Mouse (Mus musculus) CD4-positive, CD25-positive, alpha-beta regulatory T cell, adult 4 months (primary cell): ENCODE measurements around the gene Olfr830. TPM values are rescaled to one million over a fixed set of nuclear protein-coding genes. Genes with fewer than 3 reads are reported as not detected.
"Not testable (repeated sequence)": the region's sequence is repeated elsewhere in the genome, so short reads cannot be mapped to it uniquely, and the experiment has no call there.

Experiments used
- ATAC-seq: one replicate; pipeline ENCODE4 v1.8.0; 2017
- polyA plus RNA-seq, 2 experiments: library from polyadenylated mRNA; unstranded; fragments of 100-300 nt; shearing (Covaris generic); gene quantifications; one replicate each; pipeline ENCODE4 v1.2.1; 2017

Olfr830 gene
- not detected for polyA plus RNA-seq

DNA sequence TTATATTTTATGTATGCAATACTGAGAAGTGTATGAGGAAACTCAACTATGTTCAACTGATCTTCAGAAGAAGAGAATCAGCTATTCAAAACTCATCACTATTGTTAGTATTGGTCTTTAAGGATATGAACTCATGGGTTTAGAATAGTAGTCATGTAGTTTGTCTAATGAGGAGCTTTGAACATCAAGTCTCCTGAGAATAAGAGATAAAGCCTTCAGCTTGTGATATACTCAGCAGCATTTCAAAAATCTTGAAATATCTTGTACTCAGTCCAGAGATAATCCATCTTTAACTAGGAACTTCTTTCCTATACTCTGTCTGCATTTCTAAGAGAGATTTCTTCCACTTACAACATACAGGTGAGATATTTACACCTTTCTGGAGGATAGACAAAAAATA is at the start of gene Olfr830:
Olfr830 (plus strand) TSS at position 301 of the 400 bp plus-strand sequence.
- ATAC-seq, result no peak

- ATAC-seq, result no peak
These were observed 19.9 kb upstream of the Olfr830 start, which contains the start of gene Olfr829 for GRCm38 (mm10) chr9:18854633-18855032. Gene Olfr829, plus strand, starts transcription at chr9:18854933.

DNA sequence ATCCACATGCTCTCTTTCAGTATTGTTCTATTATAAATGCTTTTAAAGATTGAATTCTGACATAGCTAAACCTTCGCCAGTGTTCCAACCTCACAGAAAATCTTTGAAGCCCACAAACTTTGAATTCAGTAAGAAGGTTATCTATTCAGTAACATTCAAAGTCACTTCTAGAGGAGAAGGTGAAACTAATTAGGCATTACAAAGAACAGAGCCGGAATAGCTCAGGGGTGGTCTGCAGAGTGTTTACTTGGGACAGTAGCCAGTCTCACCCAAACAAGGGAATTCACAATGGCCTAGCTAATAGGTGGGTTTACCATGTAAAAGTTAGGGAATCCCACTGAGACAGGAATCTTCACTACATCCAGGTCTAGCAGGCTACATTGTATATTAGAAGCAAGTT is 33.2 kb downstream of the Olfr830 start:
- ATAC-seq, result not testable (repeated sequence)

DNA sequence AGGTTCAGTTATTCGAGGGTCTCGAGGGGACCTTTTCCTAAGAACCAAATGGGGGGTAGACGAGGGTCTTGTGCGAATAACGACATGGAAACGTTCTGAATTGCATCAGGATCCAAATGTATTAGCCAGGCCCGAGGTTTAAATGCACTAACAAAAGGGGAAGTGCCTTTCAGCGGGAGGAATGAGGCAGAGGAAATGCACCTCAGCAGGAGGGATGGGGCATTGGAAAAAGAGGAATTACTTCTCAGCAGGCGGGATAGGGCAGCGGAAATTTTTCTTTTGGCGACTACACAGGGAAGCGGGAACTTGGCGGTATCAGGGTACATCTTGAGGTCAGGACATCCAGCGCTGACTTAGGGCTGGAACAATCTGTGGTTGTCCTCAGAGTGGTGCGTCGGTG is 53.4 kb downstream of the Olfr830 start:
- ATAC-seq, result not testable (repeated sequence)

Other genes with a start within 250 kb of the Olfr830 start
- gene Muc16, start 200.2 kb upstream of the Olfr830 start, polyA plus RNA-seq, result 1 to 10 TPM in 1 of 2 experiments, under 1 TPM in 1; 0.78 to 1.6 TPM
- gene Olfr24, start 110.7 kb upstream of the Olfr830 start, polyA plus RNA-seq, result not detected
- not detected for gene Olfr828, start 55.2 kb upstream of the Olfr830 start, polyA plus RNA-seq
- not detected for gene Olfr829, start 19.8 kb upstream of the Olfr830 start, polyA plus RNA-seq
- gene Olfr832, start 62.4 kb downstream of the Olfr830 start, polyA plus RNA-seq, result not detected
- gene Olfr834, start 113.3 kb downstream of the Olfr830 start, polyA plus RNA-seq, result not detected
- gene Olfr835, start 158.0 kb downstream of the Olfr830 start, polyA plus RNA-seq, result not detected
- gene Olfr836, start 245.7 kb downstream of the Olfr830 start, polyA plus RNA-seq, result not detected